Mouse (Mus musculus) brain, embryonic 14.5 days (tissue): ENCODE data around the gene Krtap5-5.

Experiments
- CTCF ChIP-seq: fragments of 200-500 bp; IDR thresholded peaks from 2 replicates; pipeline ENCODE4 v1.5.1; 2012; ENCODE audit warnings: inconsistent platforms, mild to moderate bottlenecking, moderate library complexity, borderline replicate concordance; ENCODE audit not compliant: insufficient read depth, insufficient read length; ENCODE audit errors: extremely low read depth
- POLR2A ChIP-seq: fragments of 200-500 bp; IDR thresholded peaks from 2 replicates; pipeline ENCODE4 v1.6.1; 2012; ENCODE audit warnings: mild to moderate bottlenecking, inconsistent platforms, borderline replicate concordance; ENCODE audit not compliant: poor library complexity, insufficient read depth, insufficient read length, severe bottlenecking; ENCODE audit errors: extremely low read depth

DNA sequence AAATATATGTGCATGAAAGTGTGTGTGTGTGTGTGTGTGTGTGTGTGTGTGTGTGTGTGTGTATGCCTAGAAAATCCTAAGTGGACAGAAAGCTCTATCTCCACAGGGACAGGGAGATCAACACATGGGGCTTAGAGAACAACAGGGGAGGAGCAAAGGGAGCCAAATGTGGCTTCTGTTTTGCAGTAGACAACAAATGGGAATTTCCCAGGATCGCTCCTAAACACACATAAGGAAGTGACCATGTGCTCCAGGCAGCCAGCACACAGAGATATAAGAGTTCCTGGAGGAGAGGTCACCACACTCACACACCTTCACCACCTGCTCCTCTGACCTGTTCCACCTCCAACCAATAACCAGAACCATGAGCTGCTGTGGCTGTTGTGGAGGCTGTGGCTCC, 28.7 kb downstream of the Krtap5-5 start, which contains the start of gene Krtap5-3:
- no peak for TF ChIP-seq POLR2A
- no peak for TF ChIP-seq CTCF
